Mouse (Mus musculus): ENCODE measurements at regions not wholly inside any gene's neighbourhood (a gene's known extent, or its start where the extent isn't known, plus 50 kb on each side); places are given as distances from the start of the nearest gene placed in this dataset.
A peak's percentile ranks its signal among the peaks of the same experiment; 100 is the strongest.

DNA sequence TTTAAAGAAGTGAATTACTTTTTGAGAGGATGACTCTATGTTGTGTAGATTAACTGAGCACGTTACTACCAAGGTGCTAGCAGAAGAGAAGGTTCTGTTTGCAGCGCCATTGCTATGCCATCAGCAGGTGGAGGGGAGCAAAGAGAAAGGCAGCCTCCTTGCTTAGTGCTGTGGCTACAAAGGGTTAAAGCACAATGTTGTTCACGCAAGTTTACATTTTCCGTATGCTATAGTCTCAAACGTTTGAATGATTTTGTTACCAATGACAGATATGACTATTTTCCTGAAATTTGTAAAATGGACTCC is 247.1 kb upstream of the Nr2f1 start:
- H3K9ac ChIP-seq: no peak overlapping the region
- no peak overlapping the region for H3K4me2 ChIP-seq
- no peaks in the 10 kb centered on the region for H3K36me3 ChIP-seq
- 76% methylated on average over 5 of the region's 5 CpGs for WGBS
- ATAC-seq (replicated peaks; ENCODE audit: insufficient number of reproducible peaks, insufficient read depth, low FRiP score, low read depth): no peak
- no peaks in the 10 kb centered on the region for H3K27me3 ChIP-seq
- no peaks in the 10 kb centered on the region for H3K4me1 ChIP-seq (replicated peaks)
- no peak overlapping the region for H3K4me3 ChIP-seq
- no peak overlapping the region for H3K27ac ChIP-seq
- no peaks in the 10 kb centered on the region for H3K9me3 ChIP-seq (replicated peaks)

DNA sequence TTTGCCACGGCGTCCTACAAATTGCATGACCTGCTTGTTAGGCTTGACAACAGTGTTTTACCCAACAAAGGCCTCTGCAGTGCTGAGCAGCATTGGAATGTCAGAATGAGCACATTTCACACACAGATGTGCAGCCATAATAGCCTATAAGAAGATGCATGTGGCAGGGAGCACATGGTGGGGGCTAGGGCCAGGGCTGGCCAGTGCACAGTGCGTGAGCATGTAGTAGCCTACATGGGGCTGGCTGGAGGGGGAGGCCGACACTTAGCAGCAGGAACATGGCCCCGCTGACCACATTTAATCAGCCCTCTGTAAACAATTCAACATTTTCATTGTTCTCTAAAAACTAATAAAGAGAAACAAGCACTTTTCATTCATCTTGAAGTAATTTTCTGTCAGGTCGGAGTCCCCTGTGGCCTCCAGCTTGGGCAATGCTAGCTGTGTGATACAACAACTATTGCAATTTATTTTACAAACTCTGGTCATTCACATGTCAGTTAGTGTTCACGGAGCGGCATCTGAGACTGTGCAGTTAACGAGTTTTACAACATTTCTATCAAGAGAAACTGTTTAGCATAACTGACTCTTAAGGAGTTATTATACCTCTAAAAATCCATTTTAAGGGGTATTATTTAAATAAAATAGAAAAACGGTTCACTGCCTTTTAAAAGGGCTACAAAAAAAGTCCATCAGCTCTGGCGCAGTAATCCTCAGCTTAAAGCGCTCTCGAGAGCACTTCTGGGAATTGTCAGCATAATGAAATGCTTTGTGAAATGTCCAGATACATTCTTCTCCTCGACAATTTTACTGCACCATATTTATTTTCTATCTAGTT is 246.6 kb upstream of the Nr2f1 start:
- 71% methylated on average over 14 of the region's 14 CpGs for WGBS
- Histone ChIP-seq H3K9ac (no peak overlapping the region), H3K4me1 (replicated peaks) (no peaks in the 10 kb centered on the region), H3K36me3 (no peaks in the 10 kb centered on the region), H3K27ac (no peak overlapping the region), H3K4me3 (no peak overlapping the region), H3K4me2 (no peak overlapping the region), H3K27me3 (no peaks in the 10 kb centered on the region), H3K9me3 (replicated peaks) (no peaks in the 10 kb centered on the region)
- ATAC-seq (replicated peaks; ENCODE audit: insufficient number of reproducible peaks, insufficient read depth, low FRiP score, low read depth): no peak

DNA sequence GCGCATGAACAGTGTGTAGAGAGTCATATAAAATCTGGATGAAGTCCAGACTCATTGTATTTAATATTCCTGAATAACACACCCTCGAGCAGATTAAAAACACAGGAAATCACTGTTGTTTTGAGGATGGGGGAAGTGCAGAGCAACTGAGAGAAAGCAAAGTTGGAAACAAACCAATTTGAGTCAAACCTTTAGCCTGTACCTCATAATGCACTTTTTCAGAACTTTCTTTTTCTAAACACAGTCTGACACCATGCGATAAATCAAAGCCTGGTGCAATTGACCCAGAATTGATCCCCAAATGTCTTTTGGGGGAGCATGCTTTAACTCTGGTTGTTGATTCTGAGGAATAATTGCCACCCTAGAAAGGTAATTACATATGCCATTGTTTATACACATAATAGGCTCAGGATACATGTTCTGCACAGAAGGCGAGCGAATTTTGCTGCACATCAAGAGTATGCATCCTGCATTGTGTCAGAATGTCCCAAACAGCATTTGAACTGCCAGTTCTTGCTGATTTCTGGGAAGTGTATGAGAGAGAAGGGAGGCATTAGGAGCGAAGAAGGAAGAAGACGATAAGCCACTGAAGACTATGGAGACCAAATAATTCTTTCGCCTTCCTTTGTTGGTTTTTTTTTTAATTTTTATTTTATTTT is 245.3 kb upstream of the Nr2f1 start:
- H3K9ac ChIP-seq: no peak overlapping the region
- no peak for ATAC-seq (replicated peaks; ENCODE audit: insufficient number of reproducible peaks, insufficient read depth, low FRiP score, low read depth)

DNA sequence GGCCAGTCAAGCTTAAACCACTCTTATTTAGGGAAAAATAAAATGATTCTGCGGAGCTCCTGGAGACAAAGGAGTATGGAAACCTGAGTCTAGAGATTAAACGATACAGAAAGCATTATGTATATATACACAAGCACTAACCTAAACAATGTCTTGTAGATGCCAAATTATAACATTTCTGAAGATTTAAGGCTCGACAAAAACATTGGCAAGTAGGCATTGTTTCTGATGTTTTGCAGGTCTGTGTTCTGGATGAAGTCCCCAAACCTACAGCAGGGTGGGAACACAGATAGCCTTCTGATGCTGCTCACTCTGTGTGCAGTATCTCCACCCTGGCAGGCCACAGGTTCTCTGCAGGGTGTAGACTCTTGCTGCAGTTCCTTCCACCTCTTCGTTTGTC is 228.9 kb upstream of the Nr2f1 start:
- no peaks in the 10 kb centered on the region for H3K36me3 ChIP-seq
- ATAC-seq (replicated peaks; ENCODE audit: insufficient number of reproducible peaks, insufficient read depth, low FRiP score, low read depth): no peak
- H3K27me3 ChIP-seq: no peaks in the 10 kb centered on the region
- no peak overlapping the region for H3K4me3 ChIP-seq
- WGBS: 70% methylated on average over 4 of the region's 4 CpGs
- H3K4me1 ChIP-seq (replicated peaks): 0 out of 2 replicates have a peak, but pooled peaks cover 11% of the 10 kb centered on the region
- no peak overlapping the region for H3K27ac ChIP-seq
- no peaks in the 10 kb centered on the region for H3K9me3 ChIP-seq (replicated peaks)
- H3K4me2 ChIP-seq: peak overlapping the region; percentile 69; the same call in 1 of the 2 replicates
- H3K9ac ChIP-seq: no peak overlapping the region

More for the DNA sequence above, 245.3 kb upstream of the Nr2f1 start:
- Histone ChIP-seq H3K36me3 (no peaks in the 10 kb centered on the region), H3K4me1 (replicated peaks) (no peaks in the 10 kb centered on the region), H3K27ac (no peak overlapping the region), H3K4me2 (no peak overlapping the region), H3K27me3 (no peaks in the 10 kb centered on the region), H3K9me3 (replicated peaks) (no peaks in the 10 kb centered on the region), H3K4me3 (no peak overlapping the region)
- WGBS: 79% methylated on average over 8 of the region's 8 CpGs

DNA sequence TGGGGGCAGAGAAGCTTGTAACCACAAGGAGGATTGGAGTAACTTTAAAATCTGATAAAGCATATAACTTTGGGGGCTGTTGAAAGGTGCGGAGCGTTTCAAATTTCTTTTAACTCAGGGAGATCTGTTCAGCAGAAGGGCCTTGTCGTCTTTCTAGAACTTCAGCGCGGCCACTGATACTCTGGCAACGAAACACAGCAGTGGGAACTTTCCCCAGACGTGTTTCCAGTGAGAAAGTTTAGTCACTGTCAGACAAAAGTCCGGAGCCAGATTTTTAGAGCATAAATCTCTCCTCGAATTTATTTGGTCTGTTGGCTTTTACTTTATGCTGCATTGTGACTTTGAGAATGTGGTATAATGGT is 228.5 kb upstream of the Nr2f1 start:
- 11% methylated on average over 9 of the region's 9 CpGs for WGBS
- ATAC-seq (replicated peaks; ENCODE audit: insufficient number of reproducible peaks, insufficient read depth, low FRiP score, low read depth): no peak
- H3K4me1 ChIP-seq (replicated peaks): 0 out of 2 replicates have a peak, but pooled peaks cover 11% of the 10 kb centered on the region
- peak overlapping the region; percentile 69 for H3K4me2 ChIP-seq
- H3K4me3 ChIP-seq: peak overlapping the region; percentile 44
- H3K9ac ChIP-seq: no peak overlapping the region
- no peak overlapping the region for H3K27ac ChIP-seq
- H3K9me3 ChIP-seq (replicated peaks): no peaks in the 10 kb centered on the region
- no peaks in the 10 kb centered on the region for H3K36me3 ChIP-seq
- no peaks in the 10 kb centered on the region for H3K27me3 ChIP-seq

DNA sequence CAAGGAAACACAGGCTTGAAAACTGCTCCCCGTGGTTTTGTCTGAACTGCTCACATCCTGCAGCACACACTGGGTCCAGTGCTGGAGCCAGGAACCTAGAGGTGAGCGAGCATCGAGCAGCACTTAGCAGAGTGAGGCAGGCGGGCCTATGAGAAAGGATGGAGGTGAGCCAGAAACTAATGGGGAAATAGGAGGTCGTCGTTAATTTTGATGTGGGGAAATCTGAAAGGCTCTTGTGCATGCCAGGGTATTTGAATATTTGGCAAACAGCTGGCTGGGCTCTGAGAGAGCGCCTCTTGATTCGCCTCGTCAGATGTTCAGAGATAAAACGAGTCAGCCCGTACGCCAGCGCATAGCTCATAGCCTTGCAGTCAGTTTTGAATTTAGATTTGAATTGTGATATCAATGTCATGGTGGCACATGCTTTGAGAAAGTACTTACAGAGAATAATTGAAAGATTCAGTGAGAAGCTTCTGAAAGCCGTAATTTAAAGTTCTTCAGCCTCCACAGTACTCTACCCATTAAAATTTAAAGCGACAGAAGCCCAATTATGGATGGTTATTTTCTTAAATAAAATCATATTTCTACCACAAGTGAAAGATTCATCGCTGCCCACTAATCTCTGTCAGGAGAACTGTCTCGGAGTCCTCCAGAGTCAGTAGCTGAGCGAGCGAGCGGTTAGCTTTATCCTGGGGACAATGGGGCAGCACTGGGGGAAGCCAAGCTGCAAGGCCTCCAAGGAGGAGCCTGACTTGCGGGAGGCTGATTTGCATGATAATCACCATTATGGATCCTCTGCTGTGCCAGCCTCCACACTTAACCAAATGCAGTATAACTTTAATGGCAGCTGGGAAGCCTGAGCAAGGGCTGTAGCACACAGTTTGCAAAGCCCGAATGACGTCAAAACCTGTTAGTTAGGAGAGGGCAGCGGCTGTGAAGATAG is 227.9 kb upstream of the Nr2f1 start:
- Histone ChIP-seq H3K4me1 (replicated peaks) (0 out of 2 replicates have a peak, but pooled peaks cover 11% of the 10 kb centered on the region), H3K9ac (no peak overlapping the region), H3K36me3 (no peaks in the 10 kb centered on the region), H3K27me3 (no peaks in the 10 kb centered on the region), H3K9me3 (replicated peaks) (no peaks in the 10 kb centered on the region), H3K27ac (no peak overlapping the region), H3K4me2 (peak overlapping the region; percentile 69), H3K4me3 (peak overlapping the region; percentile 44)
- no peak for ATAC-seq (replicated peaks; ENCODE audit: insufficient number of reproducible peaks, insufficient read depth, low FRiP score, low read depth)
- WGBS: 9% methylated on average over 24 of the region's 24 CpGs

DNA sequence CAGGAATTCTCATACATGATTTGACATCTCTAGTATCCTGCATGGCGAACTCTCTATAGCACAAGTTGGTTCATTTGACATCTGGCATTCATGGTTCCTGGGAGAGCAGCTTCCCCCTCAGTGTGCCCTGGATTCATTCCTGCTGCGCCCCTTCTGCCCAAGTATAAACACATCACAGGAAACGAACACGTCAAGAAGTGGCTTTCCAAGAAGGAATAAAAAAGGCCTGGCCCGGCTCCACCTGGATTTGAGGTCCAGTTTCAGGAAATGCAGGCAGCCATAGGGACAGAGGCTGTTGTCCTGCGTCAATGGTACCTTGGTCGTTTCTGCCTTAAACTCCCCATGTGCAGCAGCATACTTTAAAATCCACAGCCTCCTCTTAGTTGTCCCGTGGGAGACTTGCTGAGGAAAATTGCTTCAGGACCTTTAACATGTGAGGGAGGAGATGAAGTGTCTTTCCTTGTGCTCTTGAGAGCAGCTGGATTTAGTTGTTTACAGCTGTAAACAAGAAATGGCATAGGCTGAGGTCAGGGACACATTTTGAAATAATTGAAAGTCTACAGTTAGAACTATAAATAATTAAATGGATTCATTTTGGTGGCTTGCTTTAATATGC is 226.9 kb upstream of the Nr2f1 start:
- Histone ChIP-seq H3K27me3 (no peaks in the 10 kb centered on the region), H3K9ac (no peak overlapping the region), H3K9me3 (replicated peaks) (no peaks in the 10 kb centered on the region), H3K36me3 (no peaks in the 10 kb centered on the region), H3K4me2 (no peak overlapping the region), H3K4me1 (replicated peaks) (0 out of 2 replicates have a peak, but pooled peaks cover 11% of the 10 kb centered on the region), H3K4me3 (no peak overlapping the region), H3K27ac (no peak overlapping the region)
- 58% methylated on average over 8 of the region's 8 CpGs for WGBS
- ATAC-seq (replicated peaks; ENCODE audit: insufficient number of reproducible peaks, insufficient read depth, low FRiP score, low read depth): no peak

DNA sequence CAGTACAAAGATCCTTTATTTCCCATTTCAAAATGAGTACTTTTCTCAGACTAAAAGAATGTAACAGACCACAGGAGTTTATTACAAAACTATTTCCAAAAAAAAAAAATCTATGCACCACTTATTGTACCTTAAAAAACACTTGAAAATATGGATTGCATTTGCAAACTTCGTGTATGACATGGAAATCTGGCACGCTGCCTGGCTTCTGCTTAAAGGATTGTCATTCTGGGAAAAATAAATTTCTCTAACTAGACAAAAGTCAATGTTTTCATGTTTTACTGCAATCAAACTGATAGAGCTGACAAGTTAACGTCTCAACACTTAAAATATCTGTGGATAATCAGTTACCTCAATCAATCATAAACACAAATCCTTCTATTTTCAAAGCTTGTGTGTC is 205.5 kb upstream of the Nr2f1 start:
- WGBS: 50% methylated on average over 3 of the region's 3 CpGs
- H3K9me3 ChIP-seq (replicated peaks): no peaks in the 10 kb centered on the region
- no peaks in the 10 kb centered on the region for H3K36me3 ChIP-seq
- H3K27me3 ChIP-seq: no peaks in the 10 kb centered on the region
- H3K27ac ChIP-seq: no peak overlapping the region
- no peaks in the 10 kb centered on the region for H3K4me1 ChIP-seq (replicated peaks)
- no peak overlapping the region for H3K4me2 ChIP-seq
- ATAC-seq (replicated peaks; ENCODE audit: insufficient number of reproducible peaks, insufficient read depth, low FRiP score, low read depth): no peak
- H3K4me3 ChIP-seq: no peak overlapping the region
- no peak overlapping the region for H3K9ac ChIP-seq

DNA sequence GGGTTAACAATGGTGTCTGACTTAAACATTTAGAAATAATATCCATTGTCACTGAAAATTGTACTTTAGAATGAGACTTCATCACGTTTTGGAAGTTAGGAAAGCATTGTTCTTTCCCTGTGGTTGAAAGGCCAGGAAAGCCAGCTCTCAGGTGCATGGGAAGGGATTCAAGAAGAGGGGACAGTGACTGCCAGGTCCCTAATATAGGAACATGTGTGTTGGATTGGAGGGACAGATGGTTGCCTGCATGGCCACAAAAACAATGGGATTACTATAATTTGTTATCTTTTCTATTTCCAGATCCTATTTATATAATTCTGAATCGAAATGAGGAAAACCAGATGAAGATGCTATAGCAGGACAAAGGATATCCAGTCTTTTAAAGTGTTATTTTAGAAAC is 184.2 kb upstream of the Nr2f1 start:
- H3K4me2 ChIP-seq: no peak overlapping the region
- ATAC-seq (replicated peaks; ENCODE audit: insufficient number of reproducible peaks, insufficient read depth, low FRiP score, low read depth): no peak
- H3K9ac ChIP-seq: no peak overlapping the region
- H3K9me3 ChIP-seq (replicated peaks): no peaks in the 10 kb centered on the region
- 60% methylated on average over 2 of the region's 2 CpGs for whole genome bisulfite sequencing
- no peaks in the 10 kb centered on the region for H3K36me3 ChIP-seq
- H3K27me3 ChIP-seq: no peaks in the 10 kb centered on the region
- no peaks in the 10 kb centered on the region for H3K4me1 ChIP-seq (replicated peaks)
- no peak overlapping the region for H3K27ac ChIP-seq
- H3K4me3 ChIP-seq: no peak overlapping the region

DNA sequence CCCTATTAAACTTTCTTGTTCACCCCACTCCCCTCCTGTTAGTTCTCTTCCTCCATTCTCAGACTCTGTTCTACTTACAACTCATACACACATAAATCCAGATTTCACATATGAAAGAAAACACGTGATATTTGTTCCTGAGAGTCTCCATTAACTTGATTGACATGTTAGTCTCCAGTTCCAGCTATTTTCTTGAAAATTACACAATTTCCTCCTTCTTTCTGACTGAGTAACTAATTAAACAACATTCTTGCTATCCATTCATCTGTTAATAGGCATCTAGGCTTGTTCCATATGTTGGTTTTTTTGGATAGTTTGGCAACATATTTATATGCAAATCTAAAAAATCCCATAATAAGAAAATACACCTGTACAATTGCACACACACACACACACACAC is 161.7 kb upstream of the Nr2f1 start:
- WGBS: 48% methylated on average over 1 of the region's 1 CpGs
- Histone ChIP-seq H3K9ac (no peak overlapping the region), H3K4me3 (no peak overlapping the region), H3K9me3 (replicated peaks) (no peaks in the 10 kb centered on the region), H3K4me2 (no peak overlapping the region), H3K36me3 (no peaks in the 10 kb centered on the region), H3K4me1 (replicated peaks) (no peaks in the 10 kb centered on the region), H3K27ac (no peak overlapping the region), H3K27me3 (no peaks in the 10 kb centered on the region)
- no peak for ATAC-seq (replicated peaks; ENCODE audit: insufficient number of reproducible peaks, insufficient read depth, low FRiP score, low read depth)

DNA sequence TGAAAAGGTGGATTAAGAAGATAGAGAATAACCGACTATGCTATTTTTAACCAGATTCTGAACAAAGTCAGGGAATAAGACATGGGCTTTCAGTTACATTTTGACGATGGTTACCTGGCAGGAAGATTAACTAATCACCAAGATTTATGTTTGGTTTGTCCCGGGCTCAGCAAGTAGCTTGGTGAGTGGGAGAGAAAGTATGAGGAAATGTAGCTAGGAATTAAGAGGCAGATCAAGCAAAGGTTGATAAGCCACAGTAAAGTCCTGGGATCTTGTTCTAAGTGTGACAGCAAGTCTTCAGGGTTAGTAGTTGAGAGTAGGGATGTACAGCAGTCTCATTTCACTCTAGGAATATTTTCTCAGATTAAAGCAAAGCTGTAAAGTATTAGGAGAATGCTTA is 149.3 kb upstream of the Nr2f1 start:
- H3K4me2 ChIP-seq: no peak overlapping the region
- whole genome bisulfite sequencing: 38% methylated on average over 3 of the region's 3 CpGs
- H3K4me3 ChIP-seq: no peak overlapping the region
- ATAC-seq (replicated peaks; ENCODE audit: insufficient number of reproducible peaks, insufficient read depth, low FRiP score, low read depth): no peak
- no peak overlapping the region for H3K9ac ChIP-seq
- H3K27ac ChIP-seq: no peak overlapping the region
- no peaks in the 10 kb centered on the region for H3K27me3 ChIP-seq
- no peaks in the 10 kb centered on the region for H3K4me1 ChIP-seq (replicated peaks)
- no peaks in the 10 kb centered on the region for H3K9me3 ChIP-seq (replicated peaks)
- H3K36me3 ChIP-seq: no peaks in the 10 kb centered on the region
